Mouse (Mus musculus): ENCODE measurements around the gene Mgst2.

GRCm38 (mm10) chr3:51693196-51693595, 33.0 kb downstream of the Mgst2 start:
- TF ChIP-seq CTCF (IDR thresholded peaks at IDR 0.05) (no peak), POLR2A (IDR thresholded peaks at IDR 0.05; ENCODE audit: insufficient read depth, low read depth, low read length) (no peak), EP300 (IDR thresholded peaks at IDR 0.05; ENCODE audit: insufficient read depth, low read depth, low read length) (no peak)
